Mouse (Mus musculus): ENCODE data around the gene Adamtsl3. TPM values are rescaled to one million over a fixed set of nuclear protein-coding genes. Genes with fewer than 3 reads are reported as not detected.

The Adamtsl3 gene
- polyA plus RNA-seq, 1 experiment from 2014 or later: 1.8 TPM

DNA sequence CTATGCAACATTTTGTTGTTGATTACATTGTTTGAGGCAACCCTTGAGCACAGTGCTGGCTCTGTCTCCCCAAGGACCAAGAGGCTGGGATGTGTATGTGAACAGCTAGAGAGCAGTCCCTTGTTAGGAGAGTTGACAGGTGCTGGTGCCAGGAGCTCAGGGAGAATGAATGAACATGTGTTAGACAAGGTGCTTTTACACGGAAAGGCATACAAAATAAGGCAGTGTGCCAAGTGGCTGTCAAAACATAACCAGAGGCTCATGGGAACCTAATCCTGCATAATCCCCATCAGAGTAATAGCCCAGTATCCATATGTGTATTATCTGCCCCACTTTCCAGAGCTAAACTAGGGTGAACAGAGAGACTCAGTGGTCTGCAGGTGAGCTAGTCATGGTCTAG is 1.5 kb upstream of the Adamtsl3 start:
- WGBS: 52% methylated on average over 1 of the region's 1 CpGs
- no peak for ATAC-seq (ENCODE audit: low FRiP score)
- Histone ChIP-seq H3K4me3 (replicated peaks) (no peak overlapping the region), H3K4me1 (peaks cover 14% of the 10 kb centered on the region), H3K27ac (replicated peaks) (no peak overlapping the region), H3K9ac (replicated peaks) (no peak overlapping the region), H3K4me2 (no peak overlapping the region), H3K9me3 (replicated peaks) (no peaks in the 10 kb centered on the region), H3K27me3 (replicated peaks) (peaks cover 46% of the 10 kb centered on the region), H3K36me3 (no peaks in the 10 kb centered on the region)

DNA sequence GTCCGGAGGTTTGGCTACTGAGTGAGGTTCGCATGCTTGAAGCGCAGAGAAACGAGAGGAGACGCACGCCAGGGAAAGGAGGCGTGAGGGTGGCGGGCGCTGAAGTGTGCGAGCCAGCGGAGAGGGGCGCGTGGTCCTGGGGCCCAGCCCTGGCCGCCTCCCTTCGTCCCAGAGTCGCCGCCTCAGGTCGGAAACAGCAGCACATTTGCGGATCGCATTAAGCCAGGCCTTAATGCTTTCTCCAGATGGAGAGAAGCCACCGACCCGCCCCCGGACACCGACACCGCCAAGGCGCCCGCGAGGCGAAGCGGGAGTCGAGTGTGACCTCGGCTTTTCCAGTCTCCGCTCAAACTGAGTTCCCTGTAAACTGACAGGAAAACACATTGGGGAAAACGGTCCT is 638 bp downstream of the Adamtsl3 start:
- H3K27me3 ChIP-seq (replicated peaks): peaks cover 46% of the 10 kb centered on the region
- H3K4me3 ChIP-seq (replicated peaks): peak overlapping the region; percentile 56
- peak; percentile 61 for ATAC-seq (ENCODE audit: low FRiP score)
- peaks cover 14% of the 10 kb centered on the region for H3K4me1 ChIP-seq
- no peak overlapping the region for H3K27ac ChIP-seq (replicated peaks)
- H3K9ac ChIP-seq (replicated peaks): peak overlapping the region; percentile 46
- H3K9me3 ChIP-seq (replicated peaks): no peaks in the 10 kb centered on the region
- H3K36me3 ChIP-seq: no peaks in the 10 kb centered on the region
- WGBS: under 1% methylated on average over 34 of the region's 34 CpGs
- peak overlapping the region; percentile 95 for H3K4me2 ChIP-seq

- Histone ChIP-seq H3K4me2 (no peak overlapping the region), H3K9me3 (replicated peaks) (no peaks in the 10 kb centered on the region), H3K36me3 (no peaks in the 10 kb centered on the region), H3K9ac (replicated peaks) (no peak overlapping the region), H3K4me1 (peaks cover 31% of the 10 kb centered on the region), H3K4me3 (replicated peaks) (no peak overlapping the region), H3K27me3 (replicated peaks) (peaks cover 46% of the 10 kb centered on the region), H3K27ac (replicated peaks) (no peak overlapping the region)
- 89% methylated on average over 9 of the region's 9 CpGs for WGBS
- ATAC-seq (ENCODE audit: low FRiP score): no peak
Measured at GRCm38 (mm10) chr7:82338121-82338520, 2.6 kb downstream of the Adamtsl3 start.

DNA sequence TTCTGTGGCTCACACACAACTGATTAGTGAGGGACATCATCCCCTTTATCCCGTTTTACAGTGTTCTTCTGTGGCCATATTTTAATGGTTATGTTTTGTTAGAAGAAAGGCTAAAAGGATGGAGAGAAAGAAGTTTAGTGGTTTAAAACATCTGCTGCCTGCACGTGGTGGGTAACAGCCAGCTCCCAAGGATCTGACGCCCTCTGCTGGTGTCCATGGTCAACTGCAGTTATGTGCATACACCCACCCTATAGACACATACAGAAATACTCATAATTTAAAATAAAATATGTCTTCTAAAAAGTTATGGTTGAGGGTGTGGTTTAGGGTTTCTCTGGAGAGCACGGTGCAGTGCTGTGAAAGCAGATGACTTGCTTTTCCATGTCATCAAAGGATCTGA is 3.0 kb downstream of the Adamtsl3 start:
- no peak overlapping the region for H3K9ac ChIP-seq (replicated peaks)
- H3K27me3 ChIP-seq (replicated peaks): peaks cover 46% of the 10 kb centered on the region
- no peak overlapping the region for H3K4me2 ChIP-seq
- H3K4me3 ChIP-seq (replicated peaks): no peak overlapping the region
- WGBS: 79% methylated on average over 4 of the region's 4 CpGs
- ATAC-seq (ENCODE audit: low FRiP score): no peak
- H3K4me1 ChIP-seq: peaks cover 31% of the 10 kb centered on the region
- H3K36me3 ChIP-seq: no peaks in the 10 kb centered on the region
- H3K9me3 ChIP-seq (replicated peaks): no peaks in the 10 kb centered on the region
- no peak overlapping the region for H3K27ac ChIP-seq (replicated peaks)

- ATAC-seq (ENCODE audit: low FRiP score): no peak
- 59% methylated on average over 3 of the region's 3 CpGs for WGBS
- H3K9me3 ChIP-seq (replicated peaks): no peaks in the 10 kb centered on the region
- H3K4me3 ChIP-seq (replicated peaks): no peak overlapping the region
- H3K4me1 ChIP-seq: peaks cover 31% of the 10 kb centered on the region
- H3K4me2 ChIP-seq: no peak overlapping the region
- peaks cover 41% of the 10 kb centered on the region for H3K27me3 ChIP-seq (replicated peaks)
- no peak overlapping the region for H3K9ac ChIP-seq (replicated peaks)
- no peaks in the 10 kb centered on the region for H3K36me3 ChIP-seq
- H3K27ac ChIP-seq (replicated peaks): no peak overlapping the region
Measured at GRCm38 (mm10) chr7:82339214-82339613, 3.7 kb downstream of the Adamtsl3 start.

- Histone ChIP-seq H3K27me3 (replicated peaks) (peaks cover 20% of the 10 kb centered on the region), H3K9ac (replicated peaks) (no peak overlapping the region), H3K4me1 (peaks cover 17% of the 10 kb centered on the region), H3K9me3 (replicated peaks) (no peaks in the 10 kb centered on the region), H3K36me3 (no peaks in the 10 kb centered on the region), H3K4me3 (replicated peaks) (no peak overlapping the region), H3K27ac (replicated peaks) (no peak overlapping the region), H3K4me2 (no peak overlapping the region)
- ATAC-seq (ENCODE audit: low FRiP score): no peak
- 56% methylated on average over 8 of the region's 8 CpGs for WGBS
Measured at GRCm38 (mm10) chr7:82341476-82341875, 6.0 kb downstream of the Adamtsl3 start.

DNA sequence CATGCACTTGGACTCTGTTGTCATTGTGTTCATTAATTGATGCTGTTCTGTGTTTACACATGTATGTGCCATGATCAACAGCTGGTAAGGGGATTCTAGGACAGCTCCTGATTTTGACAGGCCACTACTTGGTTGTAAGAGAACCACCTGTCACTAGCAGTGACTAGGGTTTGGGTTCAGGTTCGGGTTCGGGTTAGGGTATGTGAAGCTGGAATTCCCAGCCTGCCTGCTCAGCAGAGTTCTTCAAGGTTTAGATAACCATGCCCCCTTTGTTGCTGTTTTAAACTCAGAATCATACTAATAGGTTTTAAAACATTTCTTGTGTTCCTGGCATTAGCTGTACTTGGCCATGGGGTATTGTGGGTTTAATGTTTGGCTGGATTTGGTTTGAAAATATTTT is 11.2 kb downstream of the Adamtsl3 start:
- no peak overlapping the region for H3K9ac ChIP-seq (replicated peaks)
- H3K36me3 ChIP-seq: no peaks in the 10 kb centered on the region
- no peak overlapping the region for H3K4me3 ChIP-seq (replicated peaks)
- ATAC-seq (ENCODE audit: low FRiP score): no peak
- no peak overlapping the region for H3K27ac ChIP-seq (replicated peaks)
- H3K4me1 ChIP-seq: peaks cover 12% of the 10 kb centered on the region
- no peaks in the 10 kb centered on the region for H3K9me3 ChIP-seq (replicated peaks)
- no peak overlapping the region for H3K4me2 ChIP-seq
- 81% methylated on average over 2 of the region's 2 CpGs for WGBS
- no peaks in the 10 kb centered on the region for H3K27me3 ChIP-seq (replicated peaks)

DNA sequence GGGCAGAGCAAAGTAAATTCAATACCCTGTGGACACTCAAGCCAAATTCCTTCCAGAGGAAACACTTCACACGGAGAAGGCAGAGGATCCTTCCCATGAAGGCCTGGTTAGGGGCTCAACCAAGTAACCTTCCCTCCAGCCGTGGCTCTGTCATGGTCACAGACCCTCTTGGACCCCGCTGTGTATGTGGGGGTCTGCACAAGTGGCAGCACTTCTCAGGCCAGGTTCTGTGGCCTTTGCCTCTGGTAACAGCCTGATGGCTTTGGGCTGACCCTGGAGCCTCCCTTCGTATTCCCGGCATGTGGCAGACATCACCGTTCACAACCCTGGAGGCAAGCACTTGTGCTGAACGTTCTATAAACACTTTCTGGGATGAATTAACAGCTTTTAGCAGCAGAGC is 14.3 kb downstream of the Adamtsl3 start:
- no peak for ATAC-seq (ENCODE audit: low FRiP score)
- H3K9me3 ChIP-seq (replicated peaks): no peaks in the 10 kb centered on the region
- H3K4me3 ChIP-seq (replicated peaks): no peak overlapping the region
- H3K4me2 ChIP-seq: no peak overlapping the region
- H3K9ac ChIP-seq (replicated peaks): no peak overlapping the region
- no peaks in the 10 kb centered on the region for H3K36me3 ChIP-seq
- WGBS: 88% methylated on average over 7 of the region's 7 CpGs
- H3K4me1 ChIP-seq: no peaks in the 10 kb centered on the region
- H3K27me3 ChIP-seq (replicated peaks): no peaks in the 10 kb centered on the region
- no peak overlapping the region for H3K27ac ChIP-seq (replicated peaks)

DNA sequence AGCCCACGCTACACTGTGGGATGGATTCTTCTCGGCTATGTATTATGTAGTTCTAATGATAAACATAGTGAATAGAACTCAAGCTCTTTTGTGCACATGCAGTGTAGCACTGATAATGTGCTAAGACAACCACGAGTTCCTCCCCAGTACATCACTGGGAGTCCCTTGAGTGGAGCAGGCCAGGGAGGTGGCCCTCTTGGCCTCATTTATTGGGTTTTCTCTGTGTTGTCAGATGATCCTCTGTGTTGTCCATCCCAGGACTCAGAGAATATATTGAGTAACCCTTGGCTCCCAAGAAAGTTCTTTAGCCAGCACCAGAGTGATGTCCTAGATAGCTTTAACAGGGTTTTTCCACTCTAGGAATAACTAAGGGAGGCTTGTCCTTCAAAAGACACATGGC is 14.9 kb downstream of the Adamtsl3 start:
- Histone ChIP-seq H3K27me3 (replicated peaks) (no peaks in the 10 kb centered on the region), H3K4me2 (no peak overlapping the region), H3K27ac (replicated peaks) (no peak overlapping the region), H3K9ac (replicated peaks) (no peak overlapping the region), H3K4me3 (replicated peaks) (no peak overlapping the region), H3K4me1 (no peaks in the 10 kb centered on the region), H3K9me3 (replicated peaks) (no peaks in the 10 kb centered on the region), H3K36me3 (no peaks in the 10 kb centered on the region)
- no peak for ATAC-seq (ENCODE audit: low FRiP score)
- WGBS: 80% methylated on average over 3 of the region's 3 CpGs

- 84% methylated on average over 5 of the region's 5 CpGs for whole genome bisulfite sequencing
- Histone ChIP-seq H3K9ac (replicated peaks) (no peak overlapping the region), H3K27me3 (replicated peaks) (no peaks in the 10 kb centered on the region), H3K4me3 (replicated peaks) (no peak overlapping the region), H3K4me1 (no peaks in the 10 kb centered on the region), H3K27ac (replicated peaks) (no peak overlapping the region), H3K4me2 (no peak overlapping the region), H3K36me3 (no peaks in the 10 kb centered on the region), H3K9me3 (replicated peaks) (no peaks in the 10 kb centered on the region)
- ATAC-seq (ENCODE audit: low FRiP score): no peak
Measured at GRCm38 (mm10) chr7:82359146-82359545, 23.7 kb downstream of the Adamtsl3 start.

DNA sequence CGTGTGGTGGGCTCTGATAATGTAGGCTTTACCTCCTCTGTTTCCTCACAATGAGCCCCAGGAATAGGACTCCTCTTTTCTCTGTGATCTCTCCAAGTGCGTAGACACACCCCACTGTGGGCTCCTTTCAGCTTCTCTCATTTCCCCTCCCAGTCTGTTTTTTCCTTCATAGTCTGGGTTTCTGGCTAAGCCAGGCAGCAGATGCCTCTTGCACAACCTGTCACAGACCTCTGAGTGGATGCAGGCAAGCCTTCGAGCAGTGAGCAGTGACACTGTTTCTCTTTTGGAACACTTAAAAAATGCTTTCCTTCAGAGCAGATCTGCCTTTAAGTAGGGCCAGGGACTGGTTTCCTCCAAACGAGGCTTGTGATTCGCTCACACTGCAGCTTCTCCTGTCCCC is 24.2 kb downstream of the Adamtsl3 start:
- Histone ChIP-seq H3K4me3 (replicated peaks) (no peak overlapping the region), H3K4me2 (no peak overlapping the region), H3K36me3 (no peaks in the 10 kb centered on the region), H3K9ac (replicated peaks) (no peak overlapping the region), H3K27ac (replicated peaks) (no peak overlapping the region), H3K27me3 (replicated peaks) (no peaks in the 10 kb centered on the region), H3K9me3 (replicated peaks) (no peaks in the 10 kb centered on the region), H3K4me1 (no peaks in the 10 kb centered on the region)
- 71% methylated on average over 5 of the region's 5 CpGs for WGBS
- ATAC-seq (ENCODE audit: low FRiP score): no peak

DNA sequence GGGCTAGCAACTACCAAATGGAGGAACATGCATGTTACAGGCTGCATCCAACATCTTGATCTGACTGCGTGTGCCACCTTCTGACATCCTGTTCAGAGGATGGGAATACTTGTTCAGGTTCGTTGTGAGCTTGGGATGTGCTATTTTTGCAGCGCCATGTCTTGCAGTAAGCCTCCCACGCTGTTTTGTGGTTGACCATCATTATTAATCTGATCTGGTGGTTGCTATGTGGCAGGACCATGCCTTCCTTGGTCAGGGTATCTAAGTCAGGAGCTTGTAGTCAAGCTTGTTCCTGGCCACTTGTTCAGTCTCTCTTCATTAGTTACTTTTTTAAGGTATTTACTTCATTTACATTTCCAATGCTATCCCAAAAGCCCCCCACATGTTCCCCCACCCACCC is 24.7 kb downstream of the Adamtsl3 start:
- Histone ChIP-seq H3K27me3 (replicated peaks) (no peaks in the 10 kb centered on the region), H3K4me3 (replicated peaks) (no peak overlapping the region), H3K9me3 (replicated peaks) (no peaks in the 10 kb centered on the region), H3K9ac (replicated peaks) (no peak overlapping the region), H3K4me1 (no peaks in the 10 kb centered on the region), H3K36me3 (no peaks in the 10 kb centered on the region), H3K4me2 (no peak overlapping the region), H3K27ac (replicated peaks) (no peak overlapping the region)
- ATAC-seq (ENCODE audit: low FRiP score): no peak
- 93% methylated on average over 4 of the region's 4 CpGs for WGBS

DNA sequence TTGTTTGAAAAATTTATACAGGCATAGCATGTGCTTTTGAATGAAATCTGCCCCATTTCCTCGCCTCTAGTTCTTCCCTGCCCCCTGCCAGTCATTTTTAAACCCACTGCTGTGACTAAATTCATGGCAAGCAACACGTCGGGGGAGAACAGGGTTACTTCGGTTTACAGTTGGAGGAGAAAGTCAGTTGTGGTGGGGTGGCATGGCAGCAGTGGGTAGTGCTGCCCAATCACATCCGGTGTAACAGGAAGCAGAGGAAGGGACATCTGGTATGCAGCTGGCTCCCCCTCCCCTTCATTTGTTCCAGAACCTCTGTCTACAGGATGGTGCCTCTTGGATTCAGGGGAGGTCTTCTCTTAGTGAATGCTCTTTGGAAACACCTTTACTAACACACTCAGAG is 25.6 kb downstream of the Adamtsl3 start:
- Histone ChIP-seq H3K36me3 (no peaks in the 10 kb centered on the region), H3K4me1 (no peaks in the 10 kb centered on the region), H3K27me3 (replicated peaks) (no peaks in the 10 kb centered on the region), H3K4me2 (no peak overlapping the region), H3K27ac (replicated peaks) (no peak overlapping the region), H3K9me3 (replicated peaks) (no peaks in the 10 kb centered on the region), H3K9ac (replicated peaks) (no peak overlapping the region), H3K4me3 (replicated peaks) (no peak overlapping the region)
- WGBS: 78% methylated on average over 5 of the region's 5 CpGs
- no peak for ATAC-seq (ENCODE audit: low FRiP score)
